Mouse (Mus musculus) heart, postnatal 36 days (tissue): ENCODE results near the gene Lsm7. TPM values are rescaled to one million over a fixed set of nuclear protein-coding genes. Genes with fewer than 3 reads are reported as not detected.

ENCODE experiments used
- DNase-seq, 2 experiments: peaks; one replicate each; pipeline ENCODE4 v3.0.0; 2021 to 2022
- intact Hi-C: fragments of 180-260 bp; cut with DNase I; formaldehyde crosslinking; loops from one replicate; pipeline ENCODE4 v1.15.1; 2025
- total RNA-seq, 2 experiments: library from RNA; stranded (reverse); gene quantifications; 2 replicates each; pipeline ENCODE4 v1.2.3; 2021

Gene Lsm7
- 10 to 100 TPM; 19.6 to 25.4 TPM for total RNA-seq

DNA sequence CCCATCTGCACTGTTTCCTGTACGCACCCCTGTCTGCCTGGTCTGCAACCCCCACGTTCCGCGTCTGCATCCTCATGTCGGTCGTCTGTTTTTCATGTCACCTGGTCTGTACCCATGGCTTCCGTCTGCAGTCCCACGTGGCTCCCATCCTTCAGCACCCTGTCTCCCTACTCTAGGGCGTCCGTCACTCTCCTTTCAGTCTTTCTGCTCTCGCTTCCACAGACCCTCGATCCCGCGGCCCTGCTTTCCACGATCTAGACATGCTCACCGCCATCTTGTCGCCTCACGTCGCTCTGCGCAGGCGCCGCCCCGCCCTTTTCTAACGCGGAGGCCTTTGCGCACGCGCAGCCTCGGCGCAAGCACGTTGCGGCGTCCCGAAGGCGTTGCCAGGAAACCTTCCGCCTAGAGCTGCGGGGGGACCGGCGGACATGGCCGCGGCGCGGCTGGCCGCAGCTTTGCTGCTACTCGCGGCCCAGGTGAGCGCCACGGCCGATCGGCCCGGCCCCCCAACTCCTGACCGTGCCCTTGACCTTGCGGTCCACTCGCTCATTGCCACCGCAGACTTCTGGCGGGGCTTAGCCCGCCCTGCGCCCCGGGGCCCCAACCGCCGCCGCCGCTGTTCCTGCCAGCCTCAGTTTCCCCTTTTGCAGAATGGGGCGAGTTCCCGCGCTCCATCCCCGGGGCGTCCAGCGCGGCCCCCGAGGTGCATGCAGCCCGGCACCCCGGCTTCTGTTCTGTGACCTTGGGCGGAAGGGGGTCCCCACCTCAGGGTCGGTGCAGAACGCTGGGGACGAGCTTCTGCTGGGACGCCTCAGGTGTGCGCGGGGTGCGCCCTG lies at the start of gene Lsm7, which contains the start of gene Sppl2b:
Gene Lsm7 (minus strand): TSS at position 297 of the 836 bp plus-strand sequence.
Gene Sppl2b (plus strand): TSS at position 363 of the 836 bp plus-strand sequence.
- peak; percentile 99 for DNase-seq
- intact Hi-C loops, result no loop called here

DNA sequence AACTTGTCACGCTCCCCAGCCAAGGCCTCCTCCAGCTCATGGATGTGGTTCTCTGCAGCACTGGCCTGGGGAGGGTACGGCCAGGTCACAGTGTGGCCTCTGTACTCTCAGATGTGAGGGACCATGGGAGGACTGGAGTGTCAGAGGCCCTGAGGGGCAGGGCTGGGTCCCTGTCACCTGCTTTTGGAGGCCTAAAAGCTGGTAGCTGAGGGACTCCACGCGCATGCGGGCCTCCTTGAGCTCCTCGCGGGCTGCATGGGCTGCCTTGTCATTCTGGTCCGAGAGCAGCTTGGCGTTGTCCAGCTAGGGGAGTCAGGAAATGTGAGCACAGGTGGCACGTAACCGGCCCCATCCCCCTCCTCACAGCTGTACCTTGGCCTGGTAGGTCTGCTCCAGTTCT lies 49.7 kb upstream of the Lsm7 start:
- intact Hi-C loops, result loop anchor here (10.0 kb wide), 1 partner anchor 590 kb away; the partner anchor contains the start of gene Ncln
- DNase-seq, result no peak

DNA sequence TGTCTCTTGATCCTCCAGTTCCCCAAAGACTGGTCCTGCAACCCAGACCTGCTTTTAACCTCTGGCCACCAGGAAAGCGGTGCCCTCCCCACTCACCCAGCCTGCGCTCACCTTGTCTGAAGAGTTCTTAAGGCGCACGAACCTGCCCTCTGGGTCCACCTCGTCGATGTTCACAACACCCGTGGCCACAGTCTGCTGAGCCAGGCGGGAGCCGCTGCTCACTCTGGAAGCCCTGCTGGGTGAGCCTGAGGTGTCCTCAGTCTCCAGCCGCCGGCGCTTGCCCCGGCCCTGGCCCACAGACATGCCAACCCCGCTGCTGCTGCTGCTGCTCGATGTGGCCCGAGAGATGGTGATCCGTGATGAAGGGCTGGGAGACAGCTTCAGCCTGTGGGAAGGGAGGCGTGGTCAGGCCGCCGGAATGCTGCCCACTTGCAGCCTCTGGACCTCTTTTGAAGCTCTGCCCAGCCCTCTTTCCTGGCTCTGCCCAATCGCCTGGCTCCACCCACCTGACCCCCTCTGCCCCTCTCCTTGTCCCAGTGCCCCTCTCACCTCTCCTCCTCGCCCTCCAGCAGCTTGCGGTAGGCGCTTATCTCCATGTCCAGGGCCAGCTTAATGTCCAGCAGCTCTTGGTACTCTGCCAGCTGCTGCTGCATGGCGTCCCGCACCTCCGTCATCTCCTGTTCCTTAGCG lies 49.1 kb upstream of the Lsm7 start:
- DNase-seq, result no peak
- intact Hi-C loops, result loop anchor here (10.0 kb wide), 1 partner anchor 591 kb away; the partner anchor contains the start of gene Ncln

DNA sequence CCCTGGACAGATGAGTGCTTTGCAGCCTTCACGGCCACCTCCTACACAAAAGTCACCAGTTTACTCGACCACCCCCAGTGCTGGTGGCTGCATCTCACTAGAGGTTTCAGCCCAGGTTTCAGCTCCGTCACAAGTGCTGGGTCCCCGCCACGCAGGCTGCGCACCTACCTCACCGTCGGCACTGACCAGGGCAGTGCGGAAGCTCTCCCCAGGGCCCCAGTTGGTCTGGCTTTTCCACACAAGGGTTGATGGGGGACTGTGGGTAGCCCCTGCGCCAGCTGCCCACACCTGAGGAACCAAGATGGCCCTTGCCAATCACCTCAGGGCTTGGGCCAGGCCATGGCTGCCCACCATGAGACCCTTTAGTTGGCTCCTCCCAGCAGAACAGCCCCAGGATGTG lies 48.3 kb upstream of the Lsm7 start:
- intact Hi-C loops, result loop anchor here (10.0 kb wide), 1 partner anchor 592 kb away; the partner anchor contains the start of gene Ncln
- no peak for DNase-seq

DNA sequence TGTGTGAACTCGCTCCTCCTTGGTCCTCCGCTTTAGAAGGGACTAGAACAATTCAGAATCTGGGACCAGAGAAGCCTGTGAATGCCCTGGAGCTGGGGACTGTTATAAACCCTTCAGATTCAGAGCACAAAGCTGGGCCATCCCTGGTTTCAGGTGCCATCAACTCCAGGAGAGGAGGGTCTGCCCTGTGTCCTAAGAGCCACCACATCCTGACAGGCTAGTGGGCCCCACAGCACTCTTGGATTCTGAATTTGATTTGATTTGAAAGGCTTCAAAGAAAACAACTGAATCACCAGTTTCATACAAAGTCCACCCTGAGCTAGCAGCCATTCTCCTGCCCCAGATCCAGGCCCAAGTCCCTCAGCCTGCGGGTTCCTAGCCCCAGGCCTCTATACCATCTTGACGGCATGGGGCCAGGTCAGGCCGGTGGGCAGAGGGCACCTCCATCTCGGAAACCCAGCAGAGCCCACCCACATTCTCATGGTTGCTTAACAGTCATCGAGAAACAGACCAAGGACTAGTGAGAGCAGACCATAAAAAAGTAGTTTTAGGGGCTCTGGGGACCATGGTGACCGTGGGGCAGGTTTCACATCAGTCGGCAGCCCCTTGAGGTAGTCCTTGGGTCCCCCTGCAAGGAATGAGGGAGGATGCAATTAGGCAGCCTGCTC lies 47.4 kb upstream of the Lsm7 start:
- no peak for DNase-seq
- intact Hi-C loops, result loop anchor here (10.0 kb wide), 1 partner anchor 592 kb away; the partner anchor contains the start of gene Ncln

DNA sequence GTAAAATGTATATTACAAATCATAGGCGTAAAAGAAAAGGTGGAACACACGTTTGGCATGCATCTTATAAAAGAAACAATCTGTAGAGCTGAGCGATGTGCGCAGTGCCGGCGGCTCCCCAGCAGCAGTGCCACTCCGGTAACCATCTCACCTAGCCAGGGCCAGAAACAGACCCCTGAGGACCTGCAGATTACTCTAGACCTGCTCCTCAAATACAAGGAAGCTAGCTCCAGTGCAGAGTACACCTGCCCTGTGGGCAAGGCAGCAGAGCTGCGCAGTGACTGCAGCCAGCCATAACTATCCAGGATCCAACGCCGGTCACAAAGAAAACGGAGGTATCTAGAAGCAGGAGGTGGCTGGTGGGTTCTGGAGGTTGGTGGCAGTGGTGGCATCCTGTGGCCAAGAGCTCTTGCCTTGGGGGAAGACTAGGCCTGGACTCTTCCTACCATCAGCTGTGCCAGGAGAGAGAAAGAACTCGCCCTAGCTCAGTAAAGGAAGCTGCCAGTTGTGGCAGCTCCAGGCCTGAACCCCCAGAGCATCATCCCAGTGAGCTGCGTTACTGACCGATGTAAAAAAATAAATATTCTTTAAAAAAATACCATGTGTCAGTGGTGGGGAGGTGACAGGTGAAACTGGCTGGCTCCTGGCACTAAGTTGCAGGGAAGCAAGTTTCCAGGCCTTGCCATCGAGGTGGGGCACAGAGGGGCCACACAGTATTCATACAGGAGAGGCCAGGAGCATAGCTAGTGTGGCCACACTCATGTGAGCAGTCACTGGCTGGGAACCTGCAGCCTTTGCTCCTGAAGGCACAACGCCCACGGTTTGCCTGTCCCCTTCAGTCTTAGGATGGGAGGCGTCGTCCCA lies 46.6 kb upstream of the Lsm7 start:
- intact Hi-C loops, result loop anchor here (10.0 kb wide), 1 partner anchor 593 kb away; the partner anchor contains the start of gene Ncln
- DNase-seq, result no peak

DNA sequence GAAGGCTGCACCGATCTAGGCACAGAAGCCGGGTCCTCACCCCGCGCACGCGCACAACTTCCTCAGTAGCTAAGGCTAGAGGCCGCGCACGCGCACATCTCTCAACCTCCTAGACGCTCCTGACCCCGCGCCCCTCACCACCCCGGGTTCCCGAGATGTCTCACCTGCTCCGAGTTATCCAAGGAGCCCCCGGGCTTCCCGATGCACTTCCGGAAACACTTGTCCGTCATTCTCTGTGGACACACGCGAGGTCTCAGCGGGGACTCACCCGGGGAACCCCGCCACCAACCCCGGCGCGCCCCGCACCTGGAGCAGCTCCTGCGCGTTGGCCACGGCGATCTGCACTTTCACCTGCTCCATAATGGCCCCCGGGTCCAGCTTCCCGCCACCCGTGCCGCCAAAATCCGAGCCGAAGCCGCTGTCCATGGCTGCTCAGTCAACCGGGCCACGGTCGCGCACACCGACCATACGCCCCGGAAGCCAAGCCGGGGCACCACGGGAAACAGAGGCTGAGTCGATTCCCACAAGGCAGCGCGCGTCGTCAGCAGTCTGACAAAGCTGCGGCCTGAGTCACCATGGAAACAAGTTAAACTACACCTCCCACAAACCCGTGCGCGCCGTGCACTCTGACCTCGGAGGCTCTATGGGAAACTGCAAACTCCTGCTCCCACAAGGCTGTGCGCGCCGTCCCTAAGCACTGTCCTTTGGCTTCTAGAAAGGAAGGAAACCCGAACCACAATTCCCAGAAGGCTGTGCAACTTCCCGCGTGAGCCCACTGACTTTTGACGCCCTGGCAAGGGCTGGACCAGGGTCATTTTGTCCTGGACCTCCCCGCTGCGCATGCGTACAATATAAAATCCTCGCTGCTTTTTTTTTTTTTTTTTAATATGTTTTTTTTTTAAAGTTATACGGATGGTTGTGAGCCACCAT lies 45.6 kb upstream of the Lsm7 start, which contains the start of gene Timm13:
Gene Timm13 (minus strand): TSS at position 652 of the 930 bp plus-strand sequence.
- peak; percentile 93 to 94 for DNase-seq
- intact Hi-C loops, result loop anchor here (10.0 kb wide), 1 partner anchor 594 kb away; the partner anchor contains the start of gene Ncln

DNA sequence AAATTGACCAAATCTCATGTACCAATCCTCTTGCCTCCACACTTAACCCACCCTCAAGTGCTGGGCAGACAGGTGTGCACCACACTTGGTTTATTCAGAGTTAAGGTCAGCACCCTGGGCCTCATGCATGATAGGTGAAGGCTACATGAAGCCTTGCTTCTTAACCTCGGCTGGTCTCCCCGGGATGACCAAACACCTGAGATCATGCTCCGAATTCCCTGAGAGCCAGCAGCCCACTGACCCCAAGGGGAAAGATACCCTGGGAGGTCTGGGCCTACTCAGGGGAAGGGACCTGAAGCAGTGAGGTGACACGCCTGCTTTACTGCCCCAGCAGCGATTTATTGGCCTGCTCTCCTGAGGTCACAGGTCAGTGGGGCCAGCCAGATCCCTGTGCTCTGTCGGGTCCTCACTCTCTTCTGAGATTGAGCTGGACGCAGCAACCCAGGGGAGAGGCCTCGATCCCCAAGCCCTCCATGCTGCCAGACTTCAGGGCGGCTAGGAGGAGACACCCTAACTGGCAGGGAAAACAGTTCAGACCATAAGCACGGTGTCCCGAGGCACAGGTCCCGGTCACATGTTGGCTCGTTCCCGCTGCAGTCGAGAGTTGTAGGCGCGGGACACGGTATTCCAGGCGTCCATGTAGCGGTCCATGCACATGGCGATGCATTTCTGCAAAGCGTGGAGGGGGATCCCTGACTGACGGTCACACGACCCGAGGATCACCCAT lies 44.7 kb upstream of the Lsm7 start:
- intact Hi-C loops, result loop anchor here (10.0 kb wide), 1 partner anchor 595 kb away; the partner anchor contains the start of gene Ncln
- no peak for DNase-seq

DNA sequence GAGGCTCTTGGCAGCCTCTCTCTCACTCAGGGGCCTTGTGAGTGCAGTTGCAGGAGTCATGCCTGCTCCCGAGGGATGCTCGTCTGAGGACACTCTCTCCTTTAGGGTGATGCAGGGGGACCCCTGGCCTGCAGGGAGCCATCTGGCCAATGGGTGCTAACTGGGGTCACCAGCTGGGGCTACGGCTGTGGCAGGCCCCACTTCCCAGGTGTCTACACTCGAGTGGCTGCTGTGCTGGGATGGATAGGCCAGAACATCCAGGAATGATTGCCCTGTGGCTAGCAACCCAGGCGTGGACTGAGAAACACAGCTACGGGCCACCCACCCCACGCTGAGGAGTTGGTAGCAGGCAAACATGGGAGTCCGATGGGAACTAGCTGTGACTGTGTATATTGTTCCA lies 44.1 kb upstream of the Lsm7 start:
- intact Hi-C loops, result no loop called here
- DNase-seq, result no peak

DNA sequence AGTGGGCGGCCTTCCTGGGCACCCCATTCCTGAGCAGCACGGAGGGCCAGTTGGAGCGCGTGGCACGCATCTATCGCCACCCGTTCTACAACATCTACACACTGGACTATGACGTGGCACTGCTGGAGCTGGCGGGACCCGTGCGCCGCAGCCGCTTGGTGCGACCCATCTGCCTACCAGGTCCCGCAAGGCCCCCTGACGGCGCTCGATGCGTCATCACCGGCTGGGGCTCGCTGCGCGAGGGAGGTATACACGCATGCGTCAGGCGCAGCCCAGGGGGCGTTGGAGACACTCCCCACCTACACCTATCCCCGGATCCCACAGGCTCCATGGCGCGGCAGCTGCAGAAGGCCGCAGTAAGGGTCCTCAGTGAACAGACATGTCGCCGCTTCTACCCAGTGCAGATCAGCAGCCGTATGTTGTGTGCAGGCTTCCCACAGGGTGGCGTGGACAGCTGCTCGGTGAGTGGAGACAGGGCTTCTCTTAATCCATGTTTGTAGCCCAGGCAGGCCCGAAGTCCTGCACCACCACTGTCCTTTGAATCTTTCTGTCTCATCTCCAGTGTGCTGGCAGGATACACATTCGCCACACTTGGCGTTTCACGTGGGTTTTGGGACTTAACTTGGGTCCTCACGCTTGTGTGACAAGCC lies 43.0 kb upstream of the Lsm7 start:
- intact Hi-C loops, result no loop called here
- DNase-seq, result no peak

DNA sequence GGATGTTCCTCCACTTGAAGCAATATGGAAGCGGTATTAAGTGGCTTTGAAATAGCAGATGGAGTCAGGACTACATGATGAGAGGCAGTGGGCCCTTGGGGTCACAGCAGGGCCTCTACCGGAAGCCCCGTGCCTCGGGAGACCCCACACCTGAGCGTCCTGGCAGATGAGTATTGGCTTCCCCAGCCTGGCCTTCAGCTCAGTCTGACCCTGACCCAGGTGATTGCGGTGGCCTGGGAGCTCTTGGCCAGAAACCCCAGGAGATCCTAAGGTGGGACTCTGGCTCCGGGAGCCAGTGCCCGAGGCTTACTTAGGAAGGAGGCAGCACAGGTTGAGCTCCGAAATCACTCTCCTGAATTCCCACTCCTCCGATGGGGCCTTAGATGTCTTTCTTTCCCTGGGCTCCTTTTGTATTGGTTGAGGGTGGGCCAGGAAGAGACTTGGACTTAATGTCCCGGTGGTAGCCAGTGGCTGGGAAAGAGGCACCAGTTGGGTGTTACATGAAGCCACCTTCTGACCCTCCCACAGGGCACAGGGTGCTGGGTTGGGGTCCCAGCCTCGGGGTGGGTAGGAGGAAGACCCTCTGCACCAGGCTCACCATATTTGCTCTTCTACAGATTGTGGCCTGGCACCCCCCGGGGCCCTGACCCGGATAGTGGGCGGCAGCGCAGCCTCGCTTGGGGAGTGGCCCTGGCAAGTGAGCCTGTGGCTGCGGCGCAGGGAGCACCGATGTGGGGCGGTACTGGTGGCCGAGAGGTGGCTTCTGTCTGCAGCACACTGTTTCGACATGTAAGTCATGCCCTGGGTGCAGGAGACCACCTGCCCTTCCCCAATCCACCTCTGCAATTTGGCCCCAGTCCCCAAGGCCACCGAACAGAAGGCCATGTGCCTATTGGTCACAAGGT lies 41.8 kb upstream of the Lsm7 start:
- intact Hi-C loops, result no loop called here

DNA sequence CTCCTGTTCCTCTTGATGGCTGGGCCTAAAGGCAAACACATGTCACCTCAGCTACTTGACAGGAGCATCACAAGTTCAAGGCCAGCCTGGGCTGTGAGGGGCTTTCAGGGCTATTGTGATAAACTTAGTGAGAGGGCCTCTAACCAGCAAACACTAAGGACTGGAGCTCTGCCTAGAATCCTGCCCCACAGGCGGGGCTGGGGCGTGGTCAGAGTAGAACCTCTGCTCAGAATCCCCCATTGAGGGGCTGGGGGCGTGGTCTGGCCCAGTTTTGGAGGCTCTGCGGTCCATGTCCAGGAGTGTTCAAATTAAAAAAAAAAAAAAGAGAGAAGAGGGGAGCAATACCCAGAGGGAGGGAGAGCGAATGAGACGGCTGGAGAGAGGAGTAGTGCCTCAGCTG lies 40.7 kb upstream of the Lsm7 start:
- intact Hi-C loops, result no loop called here

More for the DNA sequence above, 41.8 kb upstream of the Lsm7 start:
- no peak for DNase-seq

DNA sequence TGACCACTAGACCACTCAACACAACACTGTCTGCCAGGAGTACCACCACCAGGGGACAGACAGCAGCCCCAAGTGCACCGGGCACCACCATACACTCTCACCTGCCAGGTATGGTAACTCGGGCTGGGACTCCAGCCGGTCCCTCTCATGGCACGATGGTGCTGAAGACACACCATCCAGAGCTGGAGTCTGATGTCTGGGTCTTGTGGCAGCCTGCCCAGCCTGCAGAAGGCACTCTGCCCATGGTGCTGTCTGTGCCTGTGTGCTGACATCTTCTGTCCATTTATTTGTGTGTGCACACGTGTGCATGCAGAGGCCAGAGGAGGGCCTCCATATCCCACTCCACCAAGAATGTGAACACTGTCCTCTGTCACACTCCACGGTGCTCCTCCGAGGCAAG lies 40.1 kb upstream of the Lsm7 start:
- DNase-seq, result no peak
- intact Hi-C loops, result no loop called here

More for the DNA sequence above, 40.7 kb upstream of the Lsm7 start:
- DNase-seq, result no peak

DNA sequence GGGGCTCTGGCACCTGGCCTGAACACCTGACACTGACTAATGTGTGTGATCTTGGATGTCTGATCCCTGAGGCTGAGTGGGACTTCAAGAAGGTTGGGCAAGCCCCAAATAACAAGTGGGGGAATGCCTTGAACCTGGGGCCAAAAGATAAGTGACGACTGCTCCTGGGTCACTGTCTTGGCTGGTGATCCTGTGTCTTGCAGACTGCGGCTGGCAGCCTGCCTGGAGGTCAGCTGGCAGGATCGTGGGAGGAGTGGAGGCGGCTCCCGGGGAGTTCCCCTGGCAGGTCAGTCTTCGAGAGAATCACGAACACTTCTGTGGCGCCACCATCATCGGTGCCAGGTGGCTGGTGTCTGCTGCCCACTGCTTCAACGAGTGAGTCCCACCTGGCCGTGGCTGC lies 32.2 kb upstream of the Lsm7 start:
- peak; percentile 73 to 75 for DNase-seq
- intact Hi-C loops, result loop anchor here (5.0 kb wide), 1 partner anchor 40 kb away; no protein-coding TSS in a partner anchor

DNA sequence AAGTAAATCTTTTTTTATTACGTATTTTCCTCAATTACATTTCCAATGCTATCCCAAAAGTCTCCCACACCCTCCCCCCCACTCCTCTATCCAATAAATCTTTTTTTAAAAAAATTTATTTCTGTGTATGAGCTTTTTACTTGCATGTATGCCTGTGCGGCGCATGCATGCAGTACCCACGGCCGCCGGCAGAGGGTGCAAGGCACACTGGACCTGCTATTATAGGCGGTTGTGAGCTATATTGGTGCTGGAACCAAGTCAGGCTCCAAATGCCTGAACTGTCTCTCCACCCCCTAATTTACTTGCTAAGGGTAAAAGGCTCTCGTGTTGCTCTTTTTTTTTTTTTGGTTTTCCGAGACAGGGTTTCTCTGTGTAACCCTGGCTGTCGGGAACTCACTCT lies 26.3 kb upstream of the Lsm7 start:
- peak; percentile 66 to 84 for DNase-seq

DNA sequence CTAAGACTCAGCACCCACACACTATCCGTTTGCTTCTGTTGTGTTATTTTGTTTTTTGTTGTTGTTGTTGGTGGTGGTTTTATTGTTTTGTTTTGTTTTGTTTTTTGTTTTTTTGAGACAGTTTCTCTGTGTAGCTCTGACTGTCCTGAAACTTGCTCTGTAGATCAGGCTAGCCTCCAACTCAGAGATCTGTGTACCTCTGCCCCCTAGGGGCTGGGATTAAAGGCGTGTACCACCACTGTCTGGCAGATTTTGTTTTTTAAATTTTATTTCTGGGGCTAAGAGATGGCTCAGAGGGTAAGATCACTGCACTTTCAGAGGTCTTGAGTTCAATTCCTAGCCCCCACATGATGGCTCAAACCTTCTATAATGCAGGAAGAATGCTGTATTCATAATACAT lies 25.9 kb upstream of the Lsm7 start:
- DNase-seq, result no peak
- intact Hi-C loops, result loop anchor here (1.0 kb wide), 2 partner anchors 59 to 114 kb away; no protein-coding TSS in a partner anchor

More for the DNA sequence above, 26.3 kb upstream of the Lsm7 start:
- intact Hi-C loops, result loop anchor here (1.0 kb wide), 1 partner anchor 114 kb away; no protein-coding TSS in a partner anchor
